Mouse (Mus musculus) cerebellum, adult 9-10 months (tissue): ENCODE measurements around the gene Sumo2.
"Not testable (repeated sequence)": the region's sequence is repeated elsewhere in the genome, so short reads cannot be mapped to it uniquely, and the experiment has no call there.

ENCODE experiments used
- DNase-seq: peaks from one replicate; pipeline ENCODE4 v3.0.0; 2022

Gene Sumo2

DNA sequence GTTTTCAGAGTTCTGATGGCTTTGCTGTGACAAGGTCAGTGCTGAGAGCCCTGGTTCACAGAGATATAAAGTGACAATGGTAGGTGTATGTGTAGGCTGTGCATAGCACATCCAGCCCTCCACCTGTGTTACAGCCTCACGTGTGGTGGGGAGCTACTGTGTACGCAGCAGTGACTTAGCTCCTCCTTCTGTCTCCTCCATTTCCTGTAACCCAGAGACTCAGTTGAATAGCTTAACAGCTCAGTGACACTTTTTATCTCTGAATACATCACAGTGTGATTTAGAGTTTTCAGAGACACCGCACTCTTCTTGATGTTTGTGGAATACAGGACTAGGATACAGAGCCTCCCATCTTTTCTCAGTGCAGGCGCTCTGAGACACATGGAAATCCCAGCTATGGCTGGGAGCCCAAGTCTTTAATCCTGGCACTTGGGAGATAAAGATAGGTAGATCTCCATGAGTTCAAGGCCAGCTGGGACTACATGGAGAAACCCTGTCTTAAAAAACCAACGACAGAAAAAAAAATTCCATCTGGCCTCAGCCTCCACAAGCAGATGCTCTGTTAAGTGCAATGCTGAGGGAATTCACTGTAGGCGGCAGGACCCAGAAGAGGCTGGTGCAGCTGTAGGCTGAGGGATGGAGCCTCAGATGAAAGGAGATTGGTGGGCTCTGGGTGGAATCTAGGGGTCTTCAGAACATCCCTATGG is 54.4 kb downstream of the Sumo2 start:
- no peak for DNase-seq

DNA sequence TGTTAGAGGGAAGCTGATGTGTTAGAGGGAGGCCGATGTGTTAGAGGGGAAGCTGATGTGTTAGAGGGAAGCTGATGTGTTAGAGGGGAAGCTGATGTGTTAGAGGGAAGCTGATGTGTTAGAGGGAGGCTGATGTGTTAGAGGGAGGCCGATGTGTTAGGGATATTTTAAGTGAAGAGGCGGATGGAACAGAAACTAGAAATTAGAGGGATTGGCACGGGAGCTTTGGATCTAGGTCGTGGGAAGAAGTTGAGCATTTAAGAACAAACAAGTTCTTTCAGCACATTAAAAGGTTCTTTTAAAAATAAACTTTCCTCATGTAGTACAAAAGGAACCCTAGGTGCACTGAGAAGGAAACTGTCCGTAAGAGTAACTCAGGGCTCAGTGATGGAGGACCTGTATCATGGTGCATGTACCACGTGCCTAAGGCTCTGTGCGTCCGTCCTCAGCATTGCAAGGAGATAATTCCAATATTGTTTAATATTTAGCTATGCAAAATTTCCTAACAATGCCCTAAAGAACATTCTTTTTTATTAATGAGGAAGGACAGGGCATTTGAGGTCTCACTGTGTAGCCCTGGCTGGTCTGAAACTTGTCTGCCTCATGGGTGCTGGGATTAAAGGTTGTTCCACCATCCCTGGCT is 57.7 kb downstream of the Sumo2 start:
- no peak for DNase-seq

DNA sequence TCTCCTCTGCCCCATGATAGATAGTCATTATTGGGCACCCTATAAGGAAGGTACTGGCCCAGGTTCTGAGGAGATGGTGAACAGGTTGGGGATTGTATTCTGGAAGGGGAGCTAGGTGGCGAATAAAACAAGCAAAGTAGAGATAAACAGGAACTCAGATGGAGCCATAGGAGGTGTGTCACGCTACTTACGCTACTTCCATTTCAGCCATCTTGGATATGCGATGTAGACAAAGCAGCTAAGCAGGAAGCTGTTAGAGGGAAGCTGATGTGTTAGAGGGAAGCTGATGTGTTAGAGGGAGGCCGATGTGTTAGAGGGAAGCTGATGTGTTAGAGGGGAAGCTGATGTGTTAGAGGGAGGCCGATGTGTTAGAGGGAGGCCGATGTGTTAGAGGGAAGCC is 58.7 kb downstream of the Sumo2 start:
- not testable (repeated sequence) for DNase-seq

DNA sequence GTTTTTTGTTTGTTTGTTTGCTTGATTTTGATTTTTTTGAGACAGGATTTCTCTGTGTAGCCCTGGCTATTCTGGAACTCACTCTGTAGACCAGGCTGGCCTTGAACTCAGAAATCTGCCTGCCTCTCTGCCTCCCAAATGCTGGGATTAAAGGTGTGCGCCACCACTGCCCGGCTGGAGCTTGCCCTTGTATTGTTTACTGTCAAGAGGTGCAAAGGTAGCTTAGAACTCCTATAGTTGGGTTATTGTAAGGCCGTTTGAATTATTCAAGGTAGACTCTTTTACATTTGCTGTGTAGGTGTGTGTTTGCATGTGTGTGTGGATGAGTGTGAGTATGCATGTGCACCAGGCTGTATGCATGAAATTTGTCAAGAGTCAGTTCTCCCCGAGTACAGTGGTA is 59.4 kb downstream of the Sumo2 start:
- DNase-seq, result not testable (repeated sequence)

DNA sequence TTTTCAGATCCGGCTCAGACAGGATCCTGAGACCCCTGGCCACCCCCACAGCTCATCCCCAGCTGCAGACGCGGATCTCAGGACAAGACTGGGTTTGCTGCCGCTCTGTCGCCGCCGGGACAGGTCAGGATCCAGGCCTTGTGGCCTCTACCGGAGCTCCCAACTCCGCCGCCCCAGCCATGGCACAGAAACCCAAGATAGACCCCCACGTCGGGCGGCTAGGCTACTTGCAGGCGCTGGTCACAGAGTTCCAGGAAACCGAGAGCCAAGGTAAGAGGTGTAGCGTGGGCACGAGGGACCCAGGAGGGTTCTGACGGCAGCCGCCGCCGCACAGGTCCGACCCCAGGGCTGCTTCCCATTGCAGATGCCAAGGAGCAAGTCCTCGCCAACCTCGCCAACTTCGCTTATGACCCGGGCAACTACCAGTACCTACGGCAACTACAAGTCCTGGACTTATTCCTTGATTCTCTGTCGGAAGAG is 60.3 kb downstream of the Sumo2 start:
- no peak for DNase-seq

DNA sequence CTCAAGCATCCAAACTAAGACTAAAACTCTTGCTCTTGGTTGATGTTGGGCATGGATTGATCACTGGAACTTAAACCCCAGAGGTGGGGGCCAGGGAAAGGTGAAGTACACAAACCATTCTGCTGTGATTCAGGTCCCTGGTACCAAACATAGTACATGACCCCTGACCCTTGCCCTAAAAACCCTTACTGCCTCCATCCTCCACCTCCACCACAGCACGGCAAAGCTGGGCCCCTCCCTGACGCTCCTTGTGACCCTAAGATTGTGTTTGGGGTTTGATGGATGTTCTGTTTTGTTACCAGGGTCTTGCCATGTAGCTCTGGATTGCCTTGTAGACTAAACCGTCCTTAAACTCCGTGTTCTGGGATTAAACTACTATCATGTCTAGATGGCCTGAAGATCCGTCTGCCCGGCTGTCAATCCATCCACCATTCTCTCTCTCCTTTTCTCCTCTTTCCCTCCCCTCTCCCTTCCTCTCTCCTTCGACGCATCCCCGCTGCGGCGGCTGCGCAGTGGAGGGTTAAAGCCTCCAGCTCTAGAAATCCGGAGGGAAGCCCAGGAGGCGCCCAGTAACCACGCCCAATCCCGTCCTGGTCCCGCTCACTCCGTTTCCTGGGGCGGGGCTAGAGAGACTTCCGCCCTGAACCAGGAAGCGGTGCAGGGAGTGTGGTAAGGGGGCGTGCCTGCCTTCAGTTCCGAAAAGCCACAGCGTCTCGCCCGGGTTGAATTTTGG is 60.9 kb downstream of the Sumo2 start, which contains the start of gene Armc7:
Gene Armc7 (plus strand): TSS at position 643 of the 733 bp plus-strand sequence.
- peak; percentile 95 for DNase-seq

DNA sequence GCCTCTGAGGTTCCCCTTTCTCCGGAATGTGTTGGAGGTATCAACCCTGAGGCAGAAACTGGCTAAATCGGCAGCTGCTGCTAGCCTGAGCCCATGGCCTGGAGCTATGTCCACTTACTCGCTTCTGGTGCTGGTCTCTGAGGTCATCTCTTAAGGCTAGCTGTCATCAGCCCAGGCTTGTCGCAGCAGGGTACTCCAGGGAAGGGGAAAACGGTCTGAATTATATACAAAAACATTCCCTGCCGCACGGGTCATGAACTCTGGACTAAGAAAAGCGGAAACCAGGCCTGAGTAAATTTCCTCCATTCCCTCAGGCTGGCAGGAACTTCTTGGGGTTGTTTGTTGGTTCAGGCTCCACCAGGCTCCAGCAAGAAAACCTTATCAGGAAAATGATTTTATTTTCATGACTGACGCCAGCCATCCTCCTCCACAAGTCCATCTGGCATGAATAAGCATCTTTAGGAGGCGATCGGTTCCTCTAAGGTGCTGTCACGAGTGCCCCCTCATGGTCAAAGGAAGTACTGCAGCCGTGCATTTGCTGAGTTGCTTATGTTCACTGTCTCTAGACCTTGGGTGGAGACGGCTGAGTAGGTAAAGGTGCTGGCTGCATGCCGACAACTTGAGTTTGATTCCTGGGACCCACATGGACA is 62.3 kb downstream of the Sumo2 start:
- DNase-seq, result peak; percentile 99
